Mouse (Mus musculus): ENCODE results near the gene Slc16a6. TPM values are rescaled to one million over a fixed set of nuclear protein-coding genes. Genes with fewer than 3 reads are reported as not detected.
A peak's percentile ranks its signal among the peaks of the same experiment; 100 is the strongest.

The Slc16a6 gene
- total and polyA plus RNA-seq, 3 experiments = 1.8 to 8.2 (median 4.9) TPM

- no peak overlapping the region for H3K4me3 ChIP-seq
- whole genome bisulfite sequencing = 81% methylated on average over 5 of the region's 5 CpGs
- H3K36me3 ChIP-seq (ENCODE audit: control insufficient read depth, insufficient read depth, low read length) = no peaks in the 10 kb centered on the region
- no peaks in the 10 kb centered on the region for H3K4me1 ChIP-seq (ENCODE audit: control insufficient read depth, insufficient read depth, low read length)
- no peak for DNase-seq
- no peaks in the 10 kb centered on the region for H3K79me2 ChIP-seq (replicated peaks; ENCODE audit: control insufficient read depth, insufficient read depth, low read length)
- intact Hi-C loops (cut with DNase I) = loop anchor here (5.0 kb wide), 1 partner anchor 39 kb away; no protein-coding TSS in a partner anchor
- no peaks in the 10 kb centered on the region for H3K27me3 ChIP-seq (ENCODE audit: control insufficient read depth, insufficient read depth, low read length)
- H3K27ac ChIP-seq = no peak overlapping the region
- TF ChIP-seq CTCF (IDR thresholded peaks at IDR 0.05) = no peak
- no peak overlapping the region for H3K9ac ChIP-seq (ENCODE audit: low read depth, low read length)
These were observed 52.2 kb downstream of the Slc16a6 start for GRCm38 (mm10) chr11:109421205-109421604.

GRCm38 (mm10) chr11:109420567-109420962 lies 52.8 kb downstream of the Slc16a6 start:
- no peaks in the 10 kb centered on the region for H3K4me1 ChIP-seq (ENCODE audit: control insufficient read depth, insufficient read depth, low read length)
- no peaks in the 10 kb centered on the region for H3K79me2 ChIP-seq (replicated peaks; ENCODE audit: control insufficient read depth, insufficient read depth, low read length)
- intact Hi-C loops (cut with DNase I) = loop anchor here (5.0 kb wide), 1 partner anchor 38 kb away; no protein-coding TSS in a partner anchor
- no peak overlapping the region for H3K9ac ChIP-seq (ENCODE audit: low read depth, low read length)
- TF ChIP-seq CTCF (IDR thresholded peaks at IDR 0.05) (no peak), POLR2A (IDR thresholded peaks at IDR 0.05; ENCODE audit: insufficient read depth, low read depth, low read length) (no peak), EP300 (IDR thresholded peaks at IDR 0.05; ENCODE audit: insufficient read depth, low read depth, low read length) (no peak)
- no peaks in the 10 kb centered on the region for H3K36me3 ChIP-seq (ENCODE audit: control insufficient read depth, insufficient read depth, low read length)
- no peak overlapping the region for H3K4me3 ChIP-seq
- H3K27me3 ChIP-seq (ENCODE audit: control insufficient read depth, insufficient read depth, low read length) = no peaks in the 10 kb centered on the region
- H3K27ac ChIP-seq = no peak overlapping the region
- WGBS = 87% methylated on average over 14 of the region's 14 CpGs
- DNase-seq = no peak

DNA sequence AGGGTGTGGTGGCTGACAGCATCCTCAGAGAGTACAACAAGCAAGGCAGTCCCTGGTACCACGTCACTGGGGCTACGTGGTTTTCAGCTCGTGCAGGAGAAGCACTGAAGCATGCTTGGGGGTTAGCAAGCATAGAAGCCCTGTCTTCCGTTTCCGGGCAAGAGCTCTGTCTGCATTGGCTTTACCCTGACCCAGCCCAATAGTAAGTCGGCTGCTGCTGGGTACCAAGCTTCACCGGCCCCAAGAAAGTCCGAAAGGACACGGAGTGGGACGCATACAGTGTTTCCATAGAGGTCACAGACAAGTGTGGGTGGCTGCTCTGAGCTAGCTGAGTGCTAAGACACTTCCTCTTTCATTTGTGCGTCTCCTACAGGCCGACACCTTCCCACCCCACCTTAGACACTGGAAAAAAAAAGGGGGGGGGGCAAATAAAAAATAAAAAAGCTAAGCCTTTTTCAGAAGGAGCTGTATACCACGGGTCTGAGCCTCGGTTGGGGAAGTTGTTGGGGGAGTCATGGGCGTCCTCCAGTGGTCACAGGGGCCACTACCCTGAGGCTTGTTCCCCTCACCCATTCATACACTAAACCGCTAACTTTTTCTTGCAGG lies 53.3 kb downstream of the Slc16a6 start:
- peak in 1 of 2 experiments; percentile 43 for DNase-seq
- Histone ChIP-seq H3K27me3 (ENCODE audit: control insufficient read depth, insufficient read depth, low read length) (no peaks in the 10 kb centered on the region), H3K79me2 (replicated peaks; ENCODE audit: control insufficient read depth, insufficient read depth, low read length) (no peaks in the 10 kb centered on the region), H3K27ac (no peak overlapping the region), H3K4me3 (no peak overlapping the region), H3K9ac (ENCODE audit: low read depth, low read length) (no peak overlapping the region), H3K36me3 (ENCODE audit: control insufficient read depth, insufficient read depth, low read length) (no peaks in the 10 kb centered on the region), H3K4me1 (ENCODE audit: control insufficient read depth, insufficient read depth, low read length) (no peaks in the 10 kb centered on the region)
- 41% methylated on average over 16 of the region's 16 CpGs for WGBS
- no peak for TF ChIP-seq CTCF (IDR thresholded peaks at IDR 0.05)
- TF ChIP-seq POLR2A (IDR thresholded peaks at IDR 0.05; ENCODE audit: insufficient read depth, low read depth, low read length) = no peak
- intact Hi-C loops (cut with DNase I) = loop anchor here (5.0 kb wide), 1 partner anchor 38 kb away; no protein-coding TSS in a partner anchor

DNA sequence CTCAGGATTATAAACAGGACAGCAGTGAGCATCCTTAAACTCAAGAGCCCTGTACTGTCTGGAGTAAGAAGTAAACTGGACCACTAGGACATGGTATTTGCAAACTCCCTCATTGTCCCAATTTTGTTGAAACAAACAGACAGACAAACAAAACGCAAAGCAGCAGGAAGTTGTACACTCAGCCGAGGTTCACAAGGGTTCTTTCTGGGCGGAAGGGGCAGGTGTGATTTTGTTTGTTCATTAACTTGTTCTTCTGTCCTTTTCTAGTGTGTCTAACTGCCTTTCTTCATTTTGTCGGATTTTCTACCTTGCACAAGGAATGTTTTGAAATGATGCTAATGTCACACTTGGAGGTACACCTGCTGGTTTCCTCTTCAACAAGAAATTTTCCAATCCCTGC lies 53.9 kb downstream of the Slc16a6 start:
- H3K4me3 ChIP-seq = no peak overlapping the region
- no peaks in the 10 kb centered on the region for H3K36me3 ChIP-seq (ENCODE audit: control insufficient read depth, insufficient read depth, low read length)
- no peak overlapping the region for H3K9ac ChIP-seq (ENCODE audit: low read depth, low read length)
- intact Hi-C loops (cut with DNase I) = no loop called here
- H3K27ac ChIP-seq = no peak overlapping the region
- no peaks in the 10 kb centered on the region for H3K4me1 ChIP-seq (ENCODE audit: control insufficient read depth, insufficient read depth, low read length)
- no peaks in the 10 kb centered on the region for H3K27me3 ChIP-seq (ENCODE audit: control insufficient read depth, insufficient read depth, low read length)
- no peaks in the 10 kb centered on the region for H3K79me2 ChIP-seq (replicated peaks; ENCODE audit: control insufficient read depth, insufficient read depth, low read length)
- 53% methylated on average over 4 of the region's 4 CpGs for WGBS
- TF ChIP-seq CTCF (IDR thresholded peaks at IDR 0.05) (no peak), POLR2A (IDR thresholded peaks at IDR 0.05; ENCODE audit: insufficient read depth, low read depth, low read length) (no peak), EP300 (IDR thresholded peaks at IDR 0.05; ENCODE audit: insufficient read depth, low read depth, low read length) (no peak)
- DNase-seq = no peak

- 72% methylated on average over 9 of the region's 9 CpGs for WGBS
- Histone ChIP-seq H3K27me3 (ENCODE audit: control insufficient read depth, insufficient read depth, low read length) (no peaks in the 10 kb centered on the region), H3K79me2 (replicated peaks; ENCODE audit: control insufficient read depth, insufficient read depth, low read length) (no peaks in the 10 kb centered on the region), H3K27ac (no peak overlapping the region), H3K4me1 (ENCODE audit: control insufficient read depth, insufficient read depth, low read length) (no peaks in the 10 kb centered on the region), H3K4me3 (no peak overlapping the region), H3K9ac (ENCODE audit: low read depth, low read length) (no peak overlapping the region), H3K36me3 (ENCODE audit: control insufficient read depth, insufficient read depth, low read length) (no peaks in the 10 kb centered on the region)
- TF ChIP-seq EP300 (IDR thresholded peaks at IDR 0.05; ENCODE audit: insufficient read depth, low read depth, low read length) (no peak), POLR2A (IDR thresholded peaks at IDR 0.05; ENCODE audit: insufficient read depth, low read depth, low read length) (no peak), CTCF (IDR thresholded peaks at IDR 0.05) (no peak)
- no peak for DNase-seq
- intact Hi-C loops (cut with DNase I) = no loop called here
These were observed 55.8 kb downstream of the Slc16a6 start for GRCm38 (mm10) chr11:109417472-109418040.

- Histone ChIP-seq H3K36me3 (ENCODE audit: control insufficient read depth, insufficient read depth, low read length) (no peaks in the 10 kb centered on the region), H3K27me3 (ENCODE audit: control insufficient read depth, insufficient read depth, low read length) (no peaks in the 10 kb centered on the region), H3K27ac (no peak overlapping the region), H3K9ac (ENCODE audit: low read depth, low read length) (no peak overlapping the region), H3K4me3 (no peak overlapping the region), H3K79me2 (replicated peaks; ENCODE audit: control insufficient read depth, insufficient read depth, low read length) (no peaks in the 10 kb centered on the region), H3K4me1 (ENCODE audit: control insufficient read depth, insufficient read depth, low read length) (no peaks in the 10 kb centered on the region)
- intact Hi-C loops (cut with DNase I) = no loop called here
- WGBS = 57% methylated on average over 8 of the region's 8 CpGs
- no peak for DNase-seq
- no peak for TF ChIP-seq POLR2A (IDR thresholded peaks at IDR 0.05; ENCODE audit: insufficient read depth, low read depth, low read length)
- TF ChIP-seq EP300 (IDR thresholded peaks at IDR 0.05; ENCODE audit: insufficient read depth, low read depth, low read length) = no peak
- TF ChIP-seq CTCF (IDR thresholded peaks at IDR 0.05) = no peak
These were observed 56.5 kb downstream of the Slc16a6 start for GRCm38 (mm10) chr11:109416709-109417420.
